Mouse (Mus musculus): Measurements from ENCODE around the gene Dnajc22. TPM values are rescaled to one million over a fixed set of nuclear protein-coding genes. Genes with fewer than 3 reads are reported as not detected.

Gene Dnajc22
- polyA plus RNA-seq, 1 experiment from 2014 or later, result 14.1 TPM

DNA sequence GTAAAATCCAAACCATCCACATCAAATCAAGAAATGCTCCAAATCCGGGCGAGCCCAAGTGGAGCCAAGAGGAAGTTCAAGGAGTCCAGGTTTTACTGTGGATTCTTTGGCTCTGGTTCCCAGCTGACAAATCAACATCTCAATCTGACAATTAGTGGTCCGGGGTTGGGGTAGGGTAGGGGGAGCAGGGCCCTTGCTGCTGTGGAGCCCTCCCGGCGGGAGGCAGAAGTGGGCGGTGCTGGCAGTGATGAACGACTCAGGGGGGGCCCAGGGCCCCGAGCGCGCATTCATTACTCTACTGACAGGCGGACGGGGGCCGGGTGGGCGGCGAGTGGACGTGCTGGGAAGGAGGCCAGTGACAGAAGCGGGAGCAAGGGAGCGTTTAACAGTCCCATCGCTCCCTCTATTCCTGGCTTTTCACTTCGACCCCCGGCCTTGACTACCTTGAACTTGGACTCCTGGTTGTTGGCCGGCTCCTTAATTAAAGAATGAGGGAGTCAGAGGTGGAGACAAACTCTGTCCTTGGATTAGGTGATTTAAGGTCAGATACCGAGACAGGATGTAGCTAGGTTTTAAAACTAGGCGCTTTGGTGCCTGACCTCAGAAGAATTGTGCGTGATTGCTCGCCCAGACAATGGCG lies 1.8 kb downstream of the Dnajc22 start:
- Histone ChIP-seq H3K4me1 (ENCODE audit: control insufficient read depth, insufficient read depth, low read length) (peaks cover 30% of the 10 kb centered on the region), H3K4me3 (replicated peaks; ENCODE audit: low read length) (no peak overlapping the region), H3K27ac (ENCODE audit: low read length) (no peak overlapping the region), H3K9me3 (replicated peaks; ENCODE audit: control insufficient read depth, low read length) (no peaks in the 10 kb centered on the region), H3K27me3 (ENCODE audit: control insufficient read depth, insufficient read depth, low read length) (peaks cover 88% of the 10 kb centered on the region), H3K4me2 (ENCODE audit: low read depth, low read length) (0 out of 2 replicates have a peak overlapping the region, but pooled peaks have one; percentile 24), H3K36me3 (ENCODE audit: control insufficient read depth, insufficient read depth, low read length) (no peaks in the 10 kb centered on the region), H3K9ac (ENCODE audit: low read length) (no peak overlapping the region; the same call in 1 of the 2 replicates)
- WGBS, result 2% methylated on average over 27 of the region's 27 CpGs
- ATAC-seq (ENCODE audit: insufficient read depth, low FRiP score), result no peak

GRCm38 (mm10) chr15:99095356-99095755 lies 2.4 kb downstream of the Dnajc22 start:
- H3K9me3 ChIP-seq (replicated peaks; ENCODE audit: control insufficient read depth, low read length), result no peaks in the 10 kb centered on the region
- H3K4me2 ChIP-seq (ENCODE audit: low read depth, low read length), result no peak overlapping the region
- no peak overlapping the region for H3K9ac ChIP-seq (ENCODE audit: low read length)
- peaks cover 30% of the 10 kb centered on the region for H3K4me1 ChIP-seq (ENCODE audit: control insufficient read depth, insufficient read depth, low read length)
- no peak for ATAC-seq (ENCODE audit: insufficient read depth, low FRiP score)
- 12% methylated on average over 6 of the region's 6 CpGs for WGBS
- H3K36me3 ChIP-seq (ENCODE audit: control insufficient read depth, insufficient read depth, low read length), result no peaks in the 10 kb centered on the region
- H3K27ac ChIP-seq (ENCODE audit: low read length), result no peak overlapping the region
- no peak overlapping the region for H3K4me3 ChIP-seq (replicated peaks; ENCODE audit: low read length)
- peaks cover 82% of the 10 kb centered on the region for H3K27me3 ChIP-seq (ENCODE audit: control insufficient read depth, insufficient read depth, low read length)

DNA sequence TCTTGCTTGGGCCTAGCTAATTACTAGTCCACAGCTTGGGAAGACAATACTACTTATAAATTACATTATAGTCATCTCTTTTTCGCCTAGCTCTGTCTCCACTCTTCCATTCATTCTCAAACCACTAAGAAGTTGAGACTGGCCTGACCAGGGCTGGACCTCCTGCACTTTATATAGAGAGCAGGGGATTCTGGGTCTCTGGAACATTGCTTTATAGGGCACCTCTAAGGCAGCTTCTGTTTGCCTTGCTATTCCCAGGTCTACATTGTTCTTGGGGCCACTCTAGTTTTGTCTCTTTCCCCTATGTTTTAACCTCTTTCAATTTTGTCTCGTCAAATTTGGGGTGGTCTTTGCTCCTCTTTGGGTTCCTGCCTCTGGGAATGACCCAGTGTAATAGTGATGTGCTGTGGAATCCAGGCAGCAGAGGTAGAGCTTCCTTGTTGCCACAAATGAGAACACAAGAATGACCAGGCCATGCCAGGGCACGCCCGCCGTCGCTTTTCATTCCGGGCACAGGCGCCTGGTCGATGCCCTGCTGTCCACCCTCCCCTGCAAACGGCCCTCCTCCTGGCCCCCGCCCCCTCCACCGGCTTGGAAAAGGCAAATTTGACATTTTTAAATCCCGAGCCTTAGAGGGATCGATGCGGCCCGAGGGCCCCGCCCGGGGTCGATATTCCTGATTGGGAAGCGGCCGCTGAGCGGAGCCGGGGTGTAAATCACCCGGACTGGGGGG lies 3.3 kb downstream of the Dnajc22 start:
- Histone ChIP-seq H3K9ac (ENCODE audit: low read length) (peak overlapping the region; percentile 59), H3K27me3 (ENCODE audit: control insufficient read depth, insufficient read depth, low read length) (peaks cover 74% of the 10 kb centered on the region), H3K4me2 (ENCODE audit: low read depth, low read length) (peak overlapping the region; percentile 66), H3K4me3 (replicated peaks; ENCODE audit: low read length) (peak overlapping the region; percentile 41), H3K36me3 (ENCODE audit: control insufficient read depth, insufficient read depth, low read length) (no peaks in the 10 kb centered on the region), H3K27ac (ENCODE audit: low read length) (no peak overlapping the region), H3K9me3 (replicated peaks; ENCODE audit: control insufficient read depth, low read length) (no peaks in the 10 kb centered on the region), H3K4me1 (ENCODE audit: control insufficient read depth, insufficient read depth, low read length) (peaks cover 30% of the 10 kb centered on the region)
- no peak for ATAC-seq (ENCODE audit: insufficient read depth, low FRiP score)
- 6% methylated on average over 24 of the region's 24 CpGs for WGBS

DNA sequence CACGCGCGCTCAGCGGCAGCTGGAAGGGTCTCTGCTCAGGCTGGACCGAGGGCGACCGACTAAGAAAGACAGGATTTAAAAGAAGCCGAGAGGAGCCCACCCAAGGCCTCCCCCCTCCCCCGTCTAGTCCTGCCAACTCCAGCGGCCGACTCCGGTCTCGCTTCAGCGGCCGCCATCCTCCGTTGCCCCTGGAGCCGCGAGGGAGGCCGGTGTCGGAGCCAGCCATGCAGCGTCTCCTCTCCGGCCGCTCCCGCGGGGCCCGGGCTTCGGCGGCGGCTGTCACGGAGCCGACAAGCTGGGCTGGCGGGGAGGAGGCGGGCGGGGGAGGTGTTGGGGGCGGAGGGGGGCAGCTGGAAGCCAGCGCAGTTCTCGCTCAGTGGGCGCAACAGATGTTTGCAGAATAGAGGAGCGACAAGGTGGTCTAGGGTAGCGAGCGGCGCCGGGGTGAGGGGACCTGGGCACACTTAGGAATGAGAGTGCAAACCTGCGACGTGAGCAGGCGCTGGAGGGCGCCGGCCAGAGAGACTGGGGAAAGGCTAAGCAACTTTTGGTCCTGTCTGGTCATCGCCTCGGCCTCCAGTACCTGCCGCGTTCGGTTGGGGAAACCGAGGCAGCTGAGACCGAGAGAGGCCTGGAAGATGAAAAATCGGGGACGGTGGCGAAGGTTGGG lies 4.0 kb downstream of the Dnajc22 start:
- Histone ChIP-seq H3K4me1 (ENCODE audit: control insufficient read depth, insufficient read depth, low read length) (peaks cover 30% of the 10 kb centered on the region), H3K36me3 (ENCODE audit: control insufficient read depth, insufficient read depth, low read length) (no peaks in the 10 kb centered on the region), H3K4me2 (ENCODE audit: low read depth, low read length) (peak overlapping the region; percentile 66), H3K27me3 (ENCODE audit: control insufficient read depth, insufficient read depth, low read length) (peaks cover 70% of the 10 kb centered on the region), H3K9ac (ENCODE audit: low read length) (peak overlapping the region; percentile 59), H3K27ac (ENCODE audit: low read length) (no peak overlapping the region), H3K9me3 (replicated peaks; ENCODE audit: control insufficient read depth, low read length) (no peaks in the 10 kb centered on the region), H3K4me3 (replicated peaks; ENCODE audit: low read length) (peak overlapping the region; percentile 41)
- WGBS, result under 1% methylated on average over 58 of the region's 58 CpGs
- no peak for ATAC-seq (ENCODE audit: insufficient read depth, low FRiP score)

DNA sequence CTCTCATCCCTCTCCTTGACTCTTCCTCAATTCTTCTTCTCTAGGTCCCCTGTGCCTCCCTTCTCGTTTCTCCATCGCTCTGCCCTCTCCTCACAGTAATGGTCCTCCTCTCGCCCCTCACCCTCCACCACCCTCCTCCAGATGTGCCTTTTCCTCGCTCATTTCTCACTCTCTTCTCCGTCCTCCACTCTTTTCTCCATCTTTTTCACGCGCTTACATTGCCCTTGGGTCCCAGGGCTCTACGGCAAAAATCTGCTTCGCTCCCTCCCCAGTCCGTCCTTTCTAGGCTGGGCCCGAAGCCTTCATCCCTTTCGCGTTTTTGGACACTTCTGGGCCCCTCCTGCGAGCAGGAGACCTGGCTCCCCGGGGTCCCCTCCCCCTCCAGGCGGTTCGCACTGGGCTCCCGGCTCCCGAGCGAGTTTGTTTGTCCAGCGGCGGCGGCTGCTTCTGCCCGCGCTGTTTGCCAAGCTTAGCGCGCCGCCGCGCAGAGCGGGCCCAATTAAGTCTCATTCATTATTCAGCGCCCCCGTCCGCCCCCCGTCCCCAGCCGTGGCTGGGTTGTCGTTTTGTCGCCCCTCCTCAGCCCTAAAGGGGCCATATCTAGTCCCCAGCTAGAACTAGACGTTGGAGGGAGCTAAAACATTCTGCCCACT lies 5.0 kb downstream of the Dnajc22 start:
- no peak for ATAC-seq (ENCODE audit: insufficient read depth, low FRiP score)
- H3K4me2 ChIP-seq (ENCODE audit: low read depth, low read length), result peak overlapping the region; percentile 66
- H3K4me3 ChIP-seq (replicated peaks; ENCODE audit: low read length), result peak overlapping the region; percentile 41
- H3K4me1 ChIP-seq (ENCODE audit: control insufficient read depth, insufficient read depth, low read length), result peaks cover 30% of the 10 kb centered on the region
- WGBS, result under 1% methylated on average over 39 of the region's 39 CpGs
- peak overlapping the region; percentile 59 for H3K9ac ChIP-seq (ENCODE audit: low read length)
- no peak overlapping the region for H3K27ac ChIP-seq (ENCODE audit: low read length)
- no peaks in the 10 kb centered on the region for H3K36me3 ChIP-seq (ENCODE audit: control insufficient read depth, insufficient read depth, low read length)
- no peaks in the 10 kb centered on the region for H3K9me3 ChIP-seq (replicated peaks; ENCODE audit: control insufficient read depth, low read length)
- peaks cover 60% of the 10 kb centered on the region for H3K27me3 ChIP-seq (ENCODE audit: control insufficient read depth, insufficient read depth, low read length)

DNA sequence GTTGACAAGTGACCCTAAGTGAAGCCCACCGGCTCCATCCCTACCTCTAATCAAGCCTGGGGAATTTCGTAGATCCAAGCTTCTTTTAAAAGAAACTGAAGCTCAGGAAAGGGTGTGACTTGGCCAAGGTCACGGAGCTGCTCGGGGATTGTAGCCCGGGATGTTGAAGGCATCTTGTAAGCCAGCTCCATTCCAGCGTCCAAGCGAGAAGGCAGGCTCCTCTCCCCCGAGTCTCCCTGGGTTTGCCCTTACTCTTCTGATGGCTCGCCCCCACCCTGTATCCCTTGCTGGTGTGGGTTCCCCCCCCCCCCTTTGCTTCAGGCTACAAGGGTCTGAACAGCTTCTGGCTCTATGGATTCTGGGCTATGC lies 5.5 kb downstream of the Dnajc22 start:
- no peaks in the 10 kb centered on the region for H3K9me3 ChIP-seq (replicated peaks; ENCODE audit: control insufficient read depth, low read length)
- H3K36me3 ChIP-seq (ENCODE audit: control insufficient read depth, insufficient read depth, low read length), result no peaks in the 10 kb centered on the region
- H3K4me3 ChIP-seq (replicated peaks; ENCODE audit: low read length), result peak overlapping the region; percentile 41
- peaks cover 27% of the 10 kb centered on the region for H3K4me1 ChIP-seq (ENCODE audit: control insufficient read depth, insufficient read depth, low read length)
- ATAC-seq (ENCODE audit: insufficient read depth, low FRiP score), result no peak
- no peak overlapping the region for H3K27ac ChIP-seq (ENCODE audit: low read length)
- peak overlapping the region; percentile 66 for H3K4me2 ChIP-seq (ENCODE audit: low read depth, low read length)
- peak overlapping the region; percentile 59 for H3K9ac ChIP-seq (ENCODE audit: low read length)
- WGBS, result 2% methylated on average over 9 of the region's 9 CpGs
- H3K27me3 ChIP-seq (ENCODE audit: control insufficient read depth, insufficient read depth, low read length), result peaks cover 54% of the 10 kb centered on the region

- peaks cover 22% of the 10 kb centered on the region for H3K4me1 ChIP-seq (ENCODE audit: control insufficient read depth, insufficient read depth, low read length)
- peaks cover 48% of the 10 kb centered on the region for H3K27me3 ChIP-seq (ENCODE audit: control insufficient read depth, insufficient read depth, low read length)
- no peaks in the 10 kb centered on the region for H3K9me3 ChIP-seq (replicated peaks; ENCODE audit: control insufficient read depth, low read length)
- peak; percentile 92 for ATAC-seq (ENCODE audit: insufficient read depth, low FRiP score)
- peak overlapping the region; percentile 66 for H3K4me2 ChIP-seq (ENCODE audit: low read depth, low read length)
- 2% methylated on average over 15 of the region's 15 CpGs for WGBS
- H3K36me3 ChIP-seq (ENCODE audit: control insufficient read depth, insufficient read depth, low read length), result no peaks in the 10 kb centered on the region
- H3K4me3 ChIP-seq (replicated peaks; ENCODE audit: low read length), result peak overlapping the region; percentile 41
- H3K9ac ChIP-seq (ENCODE audit: low read length), result peak overlapping the region; percentile 57
- H3K27ac ChIP-seq (ENCODE audit: low read length), result peak overlapping the region; percentile 87
These were observed 6.2 kb downstream of the Dnajc22 start for GRCm38 (mm10) chr15:99099139-99099556.

GRCm38 (mm10) chr15:99099984-99100383 lies 7.0 kb downstream of the Dnajc22 start:
- Histone ChIP-seq H3K27ac (ENCODE audit: low read length) (peak overlapping the region; percentile 87; the same call in 1 of the 2 replicates), H3K4me2 (ENCODE audit: low read depth, low read length) (peak overlapping the region; percentile 66), H3K9me3 (replicated peaks; ENCODE audit: control insufficient read depth, low read length) (no peaks in the 10 kb centered on the region), H3K4me1 (ENCODE audit: control insufficient read depth, insufficient read depth, low read length) (peaks cover 22% of the 10 kb centered on the region), H3K27me3 (ENCODE audit: control insufficient read depth, insufficient read depth, low read length) (peaks cover 43% of the 10 kb centered on the region), H3K9ac (ENCODE audit: low read length) (no peak overlapping the region; the same call in 1 of the 2 replicates), H3K4me3 (replicated peaks; ENCODE audit: low read length) (peak overlapping the region; percentile 41), H3K36me3 (ENCODE audit: control insufficient read depth, insufficient read depth, low read length) (no peaks in the 10 kb centered on the region)
- WGBS, result 45% methylated on average over 3 of the region's 3 CpGs
- no peak for ATAC-seq (ENCODE audit: insufficient read depth, low FRiP score)

All from stomach, embryonic 16.5 days (tissue).